Mouse (Mus musculus) MEL-GATA-1-ER (cell line): ENCODE results near the gene Vmn1r166.
"Not testable (repeated sequence)": the region's sequence is repeated elsewhere in the genome, so short reads cannot be mapped to it uniquely, and the experiment has no call there.

Source experiments
- DNase-seq: peaks from one replicate; pipeline ENCODE4 v3.0.0-alpha.2; 2012; ENCODE audit warnings: low read depth; ENCODE audit errors: extremely low read depth

Gene Vmn1r166

DNA sequence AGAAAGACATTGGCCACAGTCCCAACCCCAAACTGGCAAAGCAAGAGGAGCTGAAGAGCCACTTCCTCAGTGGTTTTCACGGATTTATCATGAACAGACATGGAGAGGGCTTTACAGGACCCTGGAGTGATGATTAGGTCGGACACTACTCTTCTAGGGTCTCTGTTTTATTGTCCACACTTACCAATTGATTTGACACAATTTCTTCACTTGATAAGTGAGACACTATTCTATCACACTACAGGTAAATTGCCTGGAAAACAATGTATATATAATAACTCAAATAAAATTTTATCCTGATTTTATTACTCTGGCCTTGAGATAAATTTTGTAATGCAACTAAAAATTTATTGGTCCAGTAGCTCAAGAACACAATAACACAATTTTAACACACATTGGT lies at the start of gene Vmn1r166:
Gene Vmn1r166, minus strand, starts transcription at position 101 of the 400 bp plus-strand sequence.
- DNase-seq: not testable (repeated sequence)

DNA sequence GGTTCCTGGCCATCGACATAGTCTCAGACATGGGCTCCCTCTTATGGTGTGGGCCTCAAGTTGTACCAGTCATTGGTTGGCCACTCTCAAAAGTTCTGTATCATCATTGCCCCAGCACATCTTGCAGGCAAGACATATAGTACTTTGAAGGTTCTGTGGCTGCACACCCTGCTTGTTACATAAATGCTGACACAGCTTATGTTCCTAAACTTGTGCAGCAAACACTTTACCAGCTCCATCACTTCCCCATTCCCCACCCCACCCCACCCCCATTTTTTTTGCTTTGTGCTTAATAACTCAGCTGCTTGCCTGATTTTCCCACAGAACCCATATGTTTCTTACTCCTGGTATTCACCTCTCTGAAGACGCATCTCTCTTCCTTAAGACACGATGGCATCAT lies 49.4 kb upstream of the Vmn1r166 start, which contains the start of gene Nlrp4e:
Gene Nlrp4e, plus strand, starts transcription at position 301 of the 400 bp plus-strand sequence.
- not testable (repeated sequence) for DNase-seq

DNA sequence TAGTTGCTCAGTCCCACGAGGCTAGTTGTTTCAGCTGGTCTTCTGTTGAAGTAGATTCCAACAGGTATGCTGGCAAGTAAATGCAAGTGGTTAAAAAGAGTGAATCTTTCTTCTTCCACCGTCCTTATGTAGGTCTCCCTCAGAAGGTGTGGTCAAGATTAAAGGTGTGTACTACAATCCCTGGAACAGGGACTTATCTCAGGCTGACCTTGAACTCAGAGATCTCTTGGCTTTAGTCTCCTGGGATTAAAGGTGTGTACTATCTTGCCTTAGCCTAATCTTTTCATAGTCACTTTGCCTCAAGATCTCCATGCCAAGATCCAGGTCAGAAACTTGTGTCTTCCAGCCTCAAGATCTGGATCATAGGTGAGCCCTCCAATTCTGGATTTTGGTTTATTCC lies 27.3 kb upstream of the Vmn1r166 start, which contains the start of gene Gm6902:
Gene Gm6902, minus strand, starts transcription at position 101 of the 400 bp plus-strand sequence.
- DNase-seq: not testable (repeated sequence)

DNA sequence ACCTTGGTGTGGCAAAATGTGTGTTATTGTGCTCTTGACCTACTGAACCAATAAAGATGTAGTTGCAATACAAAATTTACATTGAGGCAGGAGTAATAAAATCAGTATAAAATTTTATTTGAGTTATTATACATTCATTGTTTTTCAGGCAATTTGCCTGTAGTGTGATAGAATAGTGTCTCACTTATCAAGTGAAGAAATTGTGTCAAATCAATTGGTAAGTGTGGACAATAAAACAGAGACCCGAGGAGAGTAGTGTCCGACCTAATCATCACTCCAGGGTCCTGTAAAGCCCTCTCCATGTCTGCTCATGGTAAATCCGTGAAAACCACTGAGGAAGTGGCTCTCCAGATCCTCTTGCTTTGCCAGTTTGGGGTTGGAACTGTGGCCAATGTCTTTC lies 34.5 kb downstream of the Vmn1r166 start, which contains the start of gene Vmn1r165:
Gene Vmn1r165, plus strand, starts transcription at position 301 of the 400 bp plus-strand sequence.
- DNase-seq: not testable (repeated sequence)
